Mouse (Mus musculus) lung, postnatal 25 days (tissue): ENCODE measurements around the gene Flot2.
"Not testable (repeated sequence)": the region's sequence is repeated elsewhere in the genome, so short reads cannot be mapped to it uniquely, and the experiment has no call there.

ENCODE experiments used
- DNase-seq: peaks from one replicate; pipeline ENCODE4 v3.0.0; 2022; ENCODE audit warnings: low spot score

Gene Flot2

DNA sequence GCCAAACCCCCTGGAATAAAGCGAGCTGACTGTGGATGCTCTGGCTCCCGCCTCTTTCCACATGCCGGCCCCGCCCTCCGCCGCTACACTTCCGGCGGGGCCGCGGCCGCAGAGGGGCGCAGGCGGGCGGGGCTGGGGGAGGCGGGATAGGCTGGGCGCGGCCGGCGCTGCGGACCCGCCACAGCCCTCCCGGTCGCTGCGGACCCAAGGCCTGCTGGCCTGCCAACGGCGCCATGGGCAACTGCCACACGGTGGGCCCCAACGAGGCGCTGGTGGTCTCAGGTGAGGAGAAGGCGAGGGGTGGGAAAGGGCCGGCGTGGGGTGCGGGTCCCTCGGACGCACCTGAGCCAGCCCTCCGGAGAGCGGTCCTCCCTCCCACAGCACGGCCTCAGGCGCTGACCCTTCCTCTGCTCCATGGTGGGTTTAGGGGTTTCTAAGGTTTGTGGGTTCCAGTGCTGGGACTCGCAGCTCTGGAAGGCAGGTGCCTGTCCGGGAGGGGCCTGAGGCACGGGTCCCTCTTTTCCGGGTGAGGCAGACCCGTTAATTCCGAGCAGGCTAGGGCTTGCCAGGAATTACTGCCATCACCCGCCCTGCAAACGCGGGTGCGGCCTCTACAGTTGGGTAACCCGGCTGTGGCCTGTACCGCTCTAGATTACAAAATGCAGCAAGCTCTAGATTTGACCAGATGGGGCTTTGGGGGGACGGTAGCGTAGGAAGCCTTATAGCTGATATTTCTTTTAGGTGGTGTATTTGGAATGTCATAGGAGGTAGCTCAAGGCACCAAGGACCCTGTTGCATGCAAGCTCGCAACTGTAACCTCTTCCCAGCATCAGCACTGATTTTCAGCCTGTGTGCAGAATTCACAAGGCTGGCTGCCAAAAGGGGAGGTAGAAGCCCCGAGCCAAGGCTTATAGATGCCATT, at the start of gene Flot2:
TSS of gene Flot2 (plus strand) at position 101 of the 922 bp plus-strand sequence.
- DNase-seq: peak; percentile 56

- DNase-seq: no peak
Measured at GRCm38 (mm10) chr11:77989071-77989690, 48.5 kb upstream of the Flot2 start.

GRCm38 (mm10) chr11:77995556-77995955, 42.2 kb upstream of the Flot2 start:
- DNase-seq: no peak

GRCm38 (mm10) chr11:78006446-78006845, 31.3 kb upstream of the Flot2 start:
- no peak for DNase-seq

DNA sequence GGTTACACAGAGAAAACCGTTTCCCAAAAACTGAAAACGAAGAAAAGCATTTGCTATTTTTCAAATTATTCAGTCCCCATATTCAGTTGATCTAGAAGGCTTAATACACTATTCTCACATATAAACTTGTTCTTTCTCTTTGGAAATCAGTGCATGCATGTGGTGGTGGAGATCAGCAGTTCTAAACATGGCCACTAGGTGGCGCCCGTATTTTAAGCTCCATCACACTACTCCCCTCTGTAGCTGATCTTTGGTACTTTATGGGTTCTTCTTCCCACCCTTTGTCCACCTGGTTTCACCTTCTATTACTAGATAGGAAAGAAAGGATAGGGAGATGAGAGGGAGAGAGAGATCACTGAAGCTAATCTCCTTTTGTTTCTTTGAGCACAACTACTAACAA, 18.1 kb upstream of the Flot2 start:
- peak; percentile 73 for DNase-seq

DNA sequence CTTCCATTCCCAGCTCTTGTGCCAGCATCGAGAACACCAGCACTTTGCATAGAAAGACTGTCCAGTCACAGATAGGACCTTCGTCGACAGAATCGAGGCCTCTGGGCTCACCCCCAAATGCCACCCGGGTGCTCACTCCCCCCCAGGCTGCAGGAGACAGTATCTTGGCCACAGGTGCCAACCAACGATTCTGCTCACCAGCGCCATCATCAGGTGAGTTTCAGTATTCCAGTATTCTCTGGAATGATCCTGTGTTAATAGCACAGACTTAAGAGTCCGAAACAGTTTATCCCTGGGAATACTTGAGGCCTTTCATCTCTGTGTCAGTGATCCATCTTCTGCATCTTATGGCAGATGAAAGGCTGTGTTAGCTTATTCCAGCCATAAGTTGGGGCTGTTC, 14.1 kb upstream of the Flot2 start:
- DNase-seq: no peak

DNA sequence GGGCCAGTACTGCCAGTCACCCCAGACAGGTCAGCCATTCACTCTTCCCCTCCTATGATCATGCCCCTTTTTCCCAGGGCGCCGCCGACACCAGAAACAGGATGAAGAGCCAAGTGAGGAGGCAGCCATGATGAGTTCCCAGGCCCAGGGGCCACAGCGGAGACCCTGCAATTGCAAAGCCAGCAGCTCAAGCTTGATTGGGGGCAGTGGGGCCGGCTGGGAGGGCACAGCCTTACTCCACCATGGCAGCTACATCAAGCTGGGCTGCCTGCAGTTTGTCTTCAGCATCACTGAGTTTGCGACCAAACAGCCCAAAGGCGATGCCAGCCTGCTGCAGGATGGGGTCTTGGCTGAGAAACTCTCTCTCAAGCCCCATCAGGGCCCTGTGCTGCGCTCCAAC, 8.5 kb upstream of the Flot2 start:
- no peak for DNase-seq

- DNase-seq: no peak
Measured at GRCm38 (mm10) chr11:78030600-78030999, 7.1 kb upstream of the Flot2 start.

- no peak for DNase-seq
Measured at GRCm38 (mm10) chr11:78031389-78031788, 6.3 kb upstream of the Flot2 start.

GRCm38 (mm10) chr11:78031947-78032808, 5.6 kb upstream of the Flot2 start, which contains the start of gene Dhrs13:
Gene Dhrs13, plus strand, starts transcription at chr11:78032280.
- DNase-seq: peak; percentile 93

- DNase-seq: no peak
Measured at GRCm38 (mm10) chr11:78032809-78033195, 4.9 kb upstream of the Flot2 start.

GRCm38 (mm10) chr11:78033931-78034617, 3.7 kb upstream of the Flot2 start:
- DNase-seq: no peak

- DNase-seq: no peak
Measured at GRCm38 (mm10) chr11:78036791-78037190, 940 bp upstream of the Flot2 start.

GRCm38 (mm10) chr11:78040878-78041277, 3.1 kb downstream of the Flot2 start:
- DNase-seq: no peak

- not testable (repeated sequence) for DNase-seq
Measured at GRCm38 (mm10) chr11:78042290-78042870, 4.6 kb downstream of the Flot2 start.

- peak; percentile 87 for DNase-seq
Measured at GRCm38 (mm10) chr11:78044758-78045251, 7.1 kb downstream of the Flot2 start.

DNA sequence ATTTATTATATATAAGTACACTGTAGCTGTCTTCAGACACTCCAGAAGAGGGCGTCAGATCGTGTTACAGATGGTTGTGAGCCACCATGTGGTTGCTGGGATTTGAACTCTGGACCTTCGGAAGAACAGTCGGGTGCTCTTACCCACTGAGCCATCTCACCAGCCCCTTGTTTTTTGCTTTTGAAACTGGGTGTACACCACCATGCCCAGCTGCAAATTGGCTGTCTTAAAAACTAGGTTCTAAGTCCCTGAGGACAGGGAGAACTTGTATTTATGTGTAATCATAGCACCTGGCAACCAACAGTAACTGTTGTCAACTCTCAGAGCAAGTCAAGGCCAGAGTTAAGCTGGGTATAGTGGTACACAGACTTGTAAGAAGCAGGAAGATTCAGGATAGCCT, 10.9 kb downstream of the Flot2 start:
- not testable (repeated sequence) for DNase-seq

DNA sequence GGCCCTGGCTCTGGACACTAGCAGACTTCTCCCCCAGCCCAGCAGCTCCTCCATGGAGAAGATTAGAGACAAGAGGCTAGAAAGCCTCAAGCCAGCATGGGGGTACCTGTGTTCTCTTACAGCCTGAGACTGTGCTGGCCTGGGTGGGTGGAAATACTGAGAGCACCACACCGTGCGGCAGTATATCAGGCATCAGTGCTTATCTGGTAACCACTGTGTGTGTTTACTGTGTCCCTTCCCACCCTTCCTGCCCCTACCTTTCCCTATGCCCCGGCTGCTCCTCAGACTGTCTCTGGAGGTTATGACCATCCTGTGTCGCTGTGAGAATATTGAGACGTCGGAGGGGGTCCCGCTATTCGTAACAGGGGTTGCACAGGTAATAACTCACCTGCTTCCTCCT, 15.3 kb downstream of the Flot2 start:
- no peak for DNase-seq

DNA sequence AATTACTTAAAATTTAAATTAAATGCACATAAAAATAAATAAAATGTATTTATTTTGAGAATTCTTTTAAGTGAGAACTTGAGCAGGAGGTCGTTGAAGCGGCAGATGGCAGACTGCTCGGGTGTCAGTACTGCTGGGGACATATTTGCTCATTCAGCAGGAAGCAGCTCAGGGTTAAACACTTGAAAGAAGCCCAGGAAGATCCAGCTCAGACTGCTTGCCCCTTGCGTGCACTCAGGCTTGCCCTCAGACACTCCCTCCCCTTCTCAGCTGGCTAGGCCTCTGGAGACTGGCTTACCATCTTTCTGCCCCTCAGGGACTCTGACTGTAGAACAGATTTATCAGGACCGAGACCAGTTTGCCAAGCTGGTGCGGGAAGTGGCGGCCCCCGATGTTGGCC, 19.2 kb downstream of the Flot2 start:
- no peak for DNase-seq

DNA sequence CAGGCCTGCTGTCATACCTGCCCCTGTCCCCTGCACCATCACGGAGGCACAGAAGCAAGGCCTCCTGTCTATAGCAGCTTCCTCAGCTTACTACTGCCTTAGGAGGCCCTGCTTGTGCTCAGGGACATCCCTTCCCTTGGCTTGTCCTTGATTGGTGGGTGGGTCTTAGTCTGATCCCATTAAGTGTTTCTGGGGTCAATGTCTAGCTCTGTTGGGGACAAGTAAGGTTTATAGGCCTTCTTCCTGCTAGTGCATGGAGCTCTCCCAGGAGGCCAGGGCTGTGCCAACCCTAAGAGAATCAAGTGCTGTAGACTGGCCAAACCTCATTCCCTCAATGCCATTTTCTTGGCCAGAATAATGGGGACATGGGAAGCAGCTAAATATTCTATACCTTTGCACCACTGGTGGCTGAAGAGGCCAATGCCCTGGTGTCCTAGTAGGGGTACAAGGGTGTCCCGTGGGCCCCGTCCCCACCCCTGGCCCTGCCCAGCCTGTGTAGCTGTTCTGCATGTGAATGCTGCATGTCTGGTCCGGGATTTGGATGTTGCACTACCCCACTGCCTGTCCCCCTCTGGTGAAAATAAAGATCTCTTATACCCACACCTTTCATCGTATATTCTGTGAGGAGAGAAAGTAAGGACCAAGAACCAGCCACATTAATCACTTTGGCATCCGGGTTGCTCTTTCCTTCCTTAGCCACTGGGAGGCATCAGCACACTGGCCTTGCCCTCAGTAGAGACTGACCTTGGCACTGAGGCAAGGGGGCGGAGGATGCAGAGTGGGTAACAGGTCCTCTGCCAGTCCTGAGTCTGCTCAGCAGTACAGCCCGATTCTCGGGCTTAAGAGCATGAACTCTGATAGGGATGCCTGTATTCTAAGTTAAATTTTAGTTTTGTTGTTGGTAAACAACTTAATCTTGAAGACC, 22.4 kb downstream of the Flot2 start:
- peak; percentile 79 for DNase-seq
